Mouse (Mus musculus): Measurements from ENCODE around the gene Ttll11.
A peak's percentile ranks its signal among the peaks of the same experiment; 100 is the strongest.

The Ttll11 gene

DNA sequence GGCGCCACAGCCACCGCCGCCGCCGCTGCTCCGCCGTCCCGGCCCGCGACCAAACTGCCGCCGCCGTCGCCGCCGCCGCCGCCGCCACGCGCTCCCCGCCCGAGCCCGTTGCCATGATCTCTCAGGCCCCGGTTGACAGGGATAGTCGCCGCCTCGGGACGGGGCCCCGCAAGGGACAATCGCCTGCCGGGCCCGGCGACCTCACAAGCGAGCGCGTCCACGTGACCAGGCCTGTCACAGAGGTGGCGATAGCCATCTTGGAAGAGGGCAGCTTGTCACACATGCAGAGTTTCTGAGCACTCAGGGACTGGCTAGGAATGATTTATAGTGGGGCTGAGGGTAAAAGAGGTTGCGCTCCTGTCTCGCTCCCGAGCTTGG, at the start of gene Ttll11:
TSS of gene Ttll11 (minus strand) at position 270 of the 378 bp plus-strand sequence.
- peak; percentile 92 to 94 for DNase-seq (ENCODE audit: low spot score in 2 of 2)

DNA sequence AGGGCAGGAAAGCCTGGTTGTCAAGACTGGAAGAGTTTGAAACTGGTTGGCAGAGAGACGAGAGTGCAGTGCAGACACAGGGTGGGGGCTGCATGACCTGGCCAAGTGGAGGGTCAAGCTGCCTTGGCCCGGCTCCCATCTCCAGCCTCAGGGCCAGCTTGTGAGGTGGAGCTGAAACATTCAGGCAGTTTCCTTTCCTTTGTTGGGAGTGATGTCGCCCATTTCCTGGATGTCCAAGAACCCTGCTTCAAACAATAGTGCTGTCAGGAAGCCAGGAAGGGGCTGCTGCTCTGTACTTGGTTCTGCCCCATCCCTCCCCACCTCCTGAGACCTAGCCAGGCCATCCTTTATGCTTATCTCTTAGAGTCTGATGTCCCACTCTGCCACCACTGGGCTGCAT, 43.6 kb upstream of the Ttll11 start:
- no peak for DNase-seq (ENCODE audit: low spot score in 2 of 2)

DNA sequence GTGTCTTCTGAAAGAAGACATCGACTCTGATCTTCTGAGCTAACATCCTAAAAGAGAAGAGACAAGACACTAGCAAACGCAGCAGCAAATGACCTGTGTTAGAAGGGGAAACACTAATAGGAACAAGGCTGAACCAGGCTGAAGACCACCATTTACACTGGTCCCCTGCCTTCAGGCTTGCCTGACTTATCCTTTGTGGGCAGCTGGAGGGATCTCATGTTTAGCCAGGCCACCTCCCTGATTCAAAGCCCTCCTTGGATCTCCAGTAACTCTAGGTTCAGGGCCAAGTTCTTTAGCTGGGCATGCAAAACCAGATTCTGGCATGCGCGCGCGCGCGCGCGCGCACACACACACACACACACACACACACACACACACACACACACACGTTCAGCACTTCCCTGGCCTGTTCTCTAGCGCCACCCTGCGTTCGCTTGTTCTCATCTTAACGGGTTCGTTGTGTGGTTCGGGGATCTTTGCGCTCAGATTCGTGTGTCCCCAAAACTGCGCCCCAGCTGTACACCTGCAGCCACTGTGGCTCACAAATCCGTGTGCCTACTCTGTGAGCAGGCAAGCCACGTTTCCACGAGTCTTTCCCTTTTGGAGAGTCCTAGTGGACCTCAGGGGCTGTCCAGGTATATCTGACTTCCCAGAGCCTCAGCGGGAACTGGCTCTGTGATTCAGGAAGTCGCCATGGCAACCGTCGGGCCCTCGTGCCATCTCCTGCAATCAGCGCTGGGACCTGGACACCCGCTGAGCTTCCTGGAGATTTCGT, 41.9 kb upstream of the Ttll11 start:
- DNase-seq (ENCODE audit: low spot score in 2 of 2): peak; percentile 84 to 89

DNA sequence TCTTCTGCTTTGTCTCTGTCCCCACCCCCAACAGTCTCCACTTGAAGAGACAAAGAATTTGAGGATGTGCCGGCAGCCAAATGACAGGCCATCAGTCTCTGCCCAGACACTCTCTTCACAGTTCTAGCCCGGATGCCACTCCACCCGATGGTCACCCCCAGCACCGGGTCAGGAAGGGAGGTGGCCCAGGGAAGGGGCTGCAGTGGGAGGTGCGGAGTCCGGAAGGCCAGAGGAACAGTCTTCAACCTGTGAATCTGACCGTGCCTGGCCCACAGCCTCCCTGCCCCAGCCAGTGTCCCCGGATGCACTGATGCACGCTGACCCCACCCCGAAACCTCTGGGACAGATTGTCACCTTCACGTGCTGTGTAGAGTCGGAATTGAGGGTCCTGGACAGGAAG, 33.3 kb upstream of the Ttll11 start:
- no peak for DNase-seq (ENCODE audit: low spot score in 2 of 2)

DNA sequence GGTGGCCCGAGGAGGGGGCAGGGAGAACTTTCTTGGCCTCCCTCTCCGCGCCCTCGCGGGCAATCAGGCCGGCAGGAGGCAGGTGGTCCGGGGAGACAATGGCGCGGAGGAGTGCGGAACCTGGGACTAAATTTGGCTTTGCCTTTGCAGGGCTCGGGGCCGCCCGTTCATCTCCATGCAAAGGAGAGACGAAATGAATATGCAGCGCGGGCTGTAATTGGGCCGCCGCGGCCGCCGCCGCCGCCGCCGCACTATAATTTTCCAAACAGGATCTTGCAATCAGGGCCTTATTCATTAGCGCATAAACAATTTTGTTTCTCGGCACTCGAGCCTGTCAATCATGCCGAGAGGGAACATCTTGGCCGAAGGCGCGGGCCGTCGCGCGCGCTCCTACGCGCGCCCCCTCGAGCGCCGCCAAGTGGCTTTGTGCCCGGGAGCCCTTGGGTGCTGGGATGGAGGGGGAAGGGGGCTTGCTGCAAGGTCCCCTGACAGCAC, 31.7 kb upstream of the Ttll11 start:
- DNase-seq (ENCODE audit: low spot score in 2 of 2): peak in 1 of 2 experiments; percentile 59

DNA sequence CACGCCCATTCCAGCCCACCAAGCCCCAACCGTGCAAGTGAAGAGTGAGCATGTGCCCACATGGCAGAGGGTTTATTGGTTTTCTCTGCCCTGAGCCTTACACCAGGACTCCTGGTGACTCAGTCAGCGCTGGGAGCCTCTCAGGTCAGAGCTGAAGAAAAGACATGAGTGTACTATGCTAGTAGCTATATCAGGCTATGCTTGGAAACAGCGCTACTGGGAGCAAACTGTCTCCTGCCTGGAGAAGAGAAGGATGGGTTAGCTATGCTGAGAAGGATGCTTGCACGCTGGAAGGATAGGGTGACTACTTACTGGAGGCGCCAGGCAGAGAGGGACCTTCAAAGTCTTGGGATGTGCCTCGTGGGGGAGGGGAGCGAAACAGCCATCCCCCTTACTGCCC, 30.9 kb upstream of the Ttll11 start:
- no peak for DNase-seq (ENCODE audit: low spot score in 2 of 2)

DNA sequence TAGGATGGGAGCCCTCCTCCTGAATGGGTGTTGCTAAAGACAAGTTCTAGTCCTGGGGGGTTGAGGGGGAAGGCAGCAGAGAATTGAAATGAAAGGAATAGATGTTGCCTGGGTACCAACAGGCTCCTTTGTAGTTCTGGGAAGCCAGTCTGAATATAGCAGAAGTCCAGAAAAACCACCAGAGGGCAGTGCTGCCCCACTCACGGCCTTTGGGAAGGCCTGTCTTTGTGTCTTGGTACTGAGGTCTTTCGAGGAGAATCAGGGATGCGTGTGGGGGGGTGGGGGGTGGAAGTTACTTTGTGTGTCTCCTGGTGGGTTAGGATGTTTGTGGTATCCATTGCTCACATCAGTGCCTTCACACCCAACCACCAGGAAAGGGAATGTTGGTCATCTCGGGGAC, 29.7 kb upstream of the Ttll11 start:
- peak in 1 of 2 experiments; percentile 54 for DNase-seq (ENCODE audit: low spot score in 2 of 2)

DNA sequence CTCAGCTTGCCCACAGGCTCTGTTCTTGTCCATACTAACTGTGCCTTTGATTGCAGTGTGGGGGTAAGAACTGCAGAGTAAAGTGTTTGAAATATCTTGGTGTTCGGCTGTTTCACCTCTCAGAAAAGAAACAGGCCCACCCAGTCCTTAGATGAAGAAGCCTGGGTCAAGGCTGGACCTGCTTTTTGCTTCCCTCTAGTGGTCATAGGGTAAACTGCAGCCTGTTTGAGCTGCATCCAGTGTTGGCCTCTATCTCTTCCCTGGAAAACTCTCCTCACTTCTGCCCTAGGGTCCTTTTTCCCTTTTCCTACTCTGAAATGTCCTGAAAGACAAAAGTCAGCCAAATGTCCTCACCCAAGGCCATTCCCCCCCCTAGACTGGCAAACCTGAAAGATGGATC, 28.4 kb upstream of the Ttll11 start:
- peak in 1 of 2 experiments; percentile 48 for DNase-seq (ENCODE audit: low spot score in 2 of 2)

DNA sequence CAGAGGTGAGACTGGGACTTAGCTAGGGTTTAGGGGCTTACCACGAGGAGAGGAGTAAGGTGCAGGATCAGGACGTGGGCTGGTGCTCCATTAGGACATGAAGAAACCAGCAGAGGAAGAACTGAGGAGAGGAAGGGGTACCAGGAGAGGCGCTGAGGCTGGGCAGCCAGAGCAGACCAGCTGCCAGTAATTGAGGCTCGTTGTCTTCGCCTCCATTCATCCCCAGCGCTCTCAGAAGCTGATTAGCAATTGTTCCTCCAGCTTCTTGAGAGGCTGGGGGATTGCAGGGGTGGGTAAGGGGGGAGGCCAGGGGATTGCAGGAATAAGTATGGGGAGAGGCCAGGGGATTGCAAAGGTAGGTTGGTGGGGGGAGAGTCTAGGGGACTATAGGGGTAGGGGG, 22.5 kb upstream of the Ttll11 start:
- DNase-seq (ENCODE audit: low spot score in 2 of 2): no peak

DNA sequence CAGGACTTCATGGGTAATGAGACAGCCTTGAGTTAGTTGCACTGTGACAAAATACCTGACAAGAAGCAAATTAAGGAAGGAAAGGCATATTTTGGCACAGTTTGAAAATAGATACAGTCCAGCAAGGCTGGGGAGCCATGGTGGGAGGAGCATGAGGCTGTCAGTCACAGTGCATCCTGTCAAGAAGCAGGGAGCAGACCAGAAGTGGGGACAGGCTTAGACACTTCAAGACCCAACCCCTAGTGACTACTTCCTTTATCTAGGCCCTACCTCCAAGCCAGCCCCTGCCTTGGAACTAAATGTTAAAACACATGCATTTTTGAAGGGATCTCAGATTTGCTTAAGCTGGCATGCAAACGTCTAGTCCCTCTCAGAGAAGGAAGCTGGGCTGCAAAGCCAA, 20.7 kb upstream of the Ttll11 start:
- no peak for DNase-seq (ENCODE audit: low spot score in 2 of 2)

DNA sequence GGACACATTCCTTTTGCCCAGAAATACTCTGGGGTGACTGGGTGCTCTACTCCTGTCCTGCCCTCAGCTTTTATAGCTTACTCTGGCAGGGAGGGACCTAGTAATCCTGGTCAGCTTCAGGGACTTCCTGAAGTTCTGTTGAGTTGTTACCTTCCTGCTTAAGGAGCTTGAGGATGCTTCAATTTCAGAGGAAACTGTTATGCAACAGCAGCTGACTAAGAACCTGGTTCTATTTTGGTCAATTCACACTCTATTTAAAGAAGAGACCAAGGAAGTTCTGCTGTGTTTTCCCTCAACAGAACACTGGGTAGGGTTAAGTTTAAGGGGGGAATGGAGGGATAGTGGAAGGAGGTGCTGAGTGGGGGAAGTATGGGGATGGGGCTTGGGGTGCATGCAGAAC, 19.5 kb upstream of the Ttll11 start:
- DNase-seq (ENCODE audit: low spot score in 2 of 2): no peak

DNA sequence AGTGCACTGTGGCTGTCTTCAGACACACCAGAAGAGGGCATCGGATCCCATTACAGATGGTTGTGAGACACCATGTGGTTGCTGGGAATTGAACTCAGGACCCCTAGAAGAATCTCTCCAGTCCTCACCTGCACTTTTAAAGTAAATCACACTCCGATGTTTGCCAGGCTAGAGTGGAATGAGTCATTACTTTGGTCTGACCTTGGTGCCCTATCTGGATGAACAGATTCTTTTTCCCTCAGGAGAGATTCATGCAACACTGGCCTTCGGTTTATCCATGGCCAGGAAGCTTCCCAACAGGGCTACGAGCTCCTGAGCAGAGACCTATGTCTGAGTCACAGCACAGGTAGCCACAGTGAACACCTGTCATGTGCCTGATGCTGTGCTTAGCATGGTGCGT, 18.7 kb upstream of the Ttll11 start:
- no peak for DNase-seq (ENCODE audit: low spot score in 2 of 2)

DNA sequence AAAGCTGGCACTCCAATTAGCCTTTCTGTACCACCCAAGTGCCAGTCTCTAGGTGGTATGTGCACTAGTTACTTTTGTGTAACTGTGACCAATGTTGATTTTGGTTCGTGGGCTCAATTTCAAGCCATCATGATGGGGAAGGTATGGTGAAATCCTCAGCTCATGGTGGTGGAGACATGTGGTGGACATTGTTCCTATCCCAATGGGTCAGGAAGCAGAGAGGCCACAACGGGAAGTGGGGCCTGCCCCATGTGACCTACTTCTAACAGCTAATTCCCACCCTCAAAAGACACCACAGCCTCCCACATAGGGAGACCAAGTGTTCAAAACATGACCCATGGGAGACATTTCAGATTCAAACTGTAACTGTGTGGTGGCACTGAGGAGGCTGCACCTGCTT, 17.0 kb upstream of the Ttll11 start:
- no peak for DNase-seq (ENCODE audit: low spot score in 2 of 2)

DNA sequence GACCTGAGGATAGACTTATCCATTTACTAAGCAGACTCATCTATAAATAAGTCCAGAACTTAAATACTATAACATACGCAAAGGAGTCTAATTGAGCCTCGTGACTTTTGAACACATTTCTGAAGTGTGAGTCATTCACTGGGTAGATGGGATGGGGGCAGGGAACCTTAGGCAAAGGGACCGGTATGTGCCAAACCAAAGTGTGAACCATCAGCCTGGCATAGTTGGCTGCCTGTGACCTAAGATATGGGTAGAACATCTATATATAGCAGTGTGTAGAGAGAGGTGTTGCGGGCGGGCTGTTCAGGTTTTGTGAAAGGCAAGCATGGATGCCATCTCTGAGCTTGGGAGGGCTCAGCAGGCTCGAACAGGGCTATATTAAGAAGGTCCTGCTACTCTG, 14.6 kb upstream of the Ttll11 start:
- no peak for DNase-seq (ENCODE audit: low spot score in 2 of 2)

DNA sequence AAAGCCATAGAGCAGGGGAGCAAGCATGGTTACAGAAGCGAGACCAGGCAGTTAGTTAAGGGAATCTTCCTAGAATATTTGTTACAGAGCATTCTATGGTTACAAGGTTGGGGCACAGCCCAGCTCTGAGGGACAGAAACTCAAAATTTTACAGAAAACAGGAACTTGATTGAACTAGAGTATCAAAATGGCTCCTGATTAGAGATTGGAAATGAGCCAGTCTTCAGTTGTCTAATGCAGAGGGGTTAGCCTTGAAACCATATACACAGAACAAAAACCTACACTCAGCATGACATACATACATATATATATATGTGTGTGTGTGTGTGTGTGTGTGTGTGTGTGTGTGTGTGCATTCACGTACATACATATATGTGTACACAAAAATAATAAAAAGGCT, 13.8 kb upstream of the Ttll11 start:
- DNase-seq (ENCODE audit: low spot score in 2 of 2): no peak

DNA sequence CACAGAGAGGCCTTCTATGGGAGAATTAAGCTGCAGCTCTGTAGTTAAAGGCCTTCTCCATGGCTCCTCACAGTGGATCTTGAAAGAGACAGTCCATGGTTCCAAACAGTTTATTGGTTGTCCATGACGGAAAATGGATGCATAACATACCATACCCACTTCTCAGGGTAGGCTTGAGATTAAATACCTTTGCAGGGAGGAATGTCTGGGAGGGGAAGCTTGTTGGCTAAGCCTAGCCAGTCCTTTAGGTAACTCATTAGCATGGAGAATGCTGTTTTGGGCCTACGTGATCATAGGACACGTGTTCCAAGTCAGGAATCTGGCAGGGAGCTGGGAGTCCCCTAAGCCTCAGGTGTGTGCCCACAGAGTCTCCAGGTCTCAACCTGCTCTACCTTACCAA, 12.5 kb upstream of the Ttll11 start:
- no peak for DNase-seq (ENCODE audit: low spot score in 2 of 2)

DNA sequence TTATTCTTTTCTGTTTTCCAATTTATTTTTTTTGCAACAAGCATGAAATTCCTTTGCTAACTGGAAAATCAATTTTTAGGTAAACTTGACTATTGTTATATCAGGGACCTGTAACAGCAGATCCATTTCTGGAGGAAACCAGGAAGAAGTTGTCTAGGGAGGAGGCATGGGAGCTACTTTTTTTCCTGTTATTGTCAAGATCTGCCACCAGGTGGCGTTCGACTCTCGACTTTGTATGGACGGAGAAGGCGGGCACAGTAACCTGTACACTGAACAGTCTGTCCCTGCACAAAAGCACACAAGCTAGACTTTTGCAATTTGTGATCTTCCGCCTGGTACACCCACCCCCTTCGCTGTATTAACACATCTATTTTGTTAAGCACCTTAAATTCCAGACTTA, 4.2 kb upstream of the Ttll11 start:
- DNase-seq (ENCODE audit: low spot score in 2 of 2): peak; percentile 63 to 78

DNA sequence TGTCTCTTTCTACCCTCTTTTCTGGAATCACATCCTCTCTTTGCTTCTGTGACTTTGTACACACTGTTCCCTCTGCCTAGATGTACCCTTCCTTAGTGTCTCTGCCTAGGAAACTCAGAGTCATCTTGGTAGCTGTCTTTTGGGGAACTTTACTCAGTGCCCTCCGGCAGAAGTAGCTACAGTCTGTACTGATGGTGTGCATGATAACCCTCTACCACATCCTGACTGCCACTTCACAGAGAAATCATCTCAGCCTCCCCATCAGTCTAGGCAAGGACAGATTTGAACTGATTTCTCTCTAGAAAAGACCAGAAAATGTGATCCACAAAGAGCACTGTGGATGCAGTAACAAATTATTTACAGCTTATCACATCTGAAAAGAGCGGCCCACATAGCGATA, 2.2 kb upstream of the Ttll11 start:
- no peak for DNase-seq (ENCODE audit: low spot score in 2 of 2)

DNA sequence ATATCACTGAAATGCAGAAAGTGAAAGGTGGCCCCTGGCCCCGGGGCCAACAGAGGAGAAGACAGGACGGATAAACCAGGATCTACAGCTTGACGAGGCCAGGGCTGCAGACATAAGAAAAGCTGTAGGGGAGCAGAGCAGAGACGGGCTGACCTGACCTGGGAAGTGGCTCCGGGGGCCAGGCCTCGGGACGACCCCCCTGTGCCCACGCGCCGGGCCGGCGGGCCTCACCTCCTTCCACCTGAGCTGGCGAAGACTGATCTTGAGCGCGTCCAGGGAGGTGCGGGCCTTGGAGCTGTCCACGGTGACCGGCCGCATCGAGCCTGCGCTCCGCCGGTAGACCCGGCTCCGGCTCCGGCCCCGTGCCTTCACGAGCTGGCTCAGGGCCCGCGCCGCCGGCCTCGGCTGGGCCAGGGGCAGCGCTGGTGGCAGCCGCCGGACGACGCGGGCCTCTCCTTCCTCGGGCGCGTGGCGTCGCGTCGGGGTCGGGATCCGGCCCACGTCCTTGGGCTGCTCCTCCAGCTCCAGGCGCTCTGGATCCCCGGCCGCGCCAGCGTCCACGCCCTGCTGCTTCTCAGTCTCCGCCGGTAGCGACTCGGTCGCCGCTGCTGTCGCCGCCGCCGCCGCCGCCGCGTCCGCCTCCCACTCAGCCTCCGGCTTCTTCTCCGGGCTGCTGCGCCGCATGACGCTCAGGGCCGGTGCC, 621 bp downstream of the Ttll11 start:
- peak in 1 of 2 experiments; percentile 40 for DNase-seq (ENCODE audit: low spot score in 2 of 2)

DNA sequence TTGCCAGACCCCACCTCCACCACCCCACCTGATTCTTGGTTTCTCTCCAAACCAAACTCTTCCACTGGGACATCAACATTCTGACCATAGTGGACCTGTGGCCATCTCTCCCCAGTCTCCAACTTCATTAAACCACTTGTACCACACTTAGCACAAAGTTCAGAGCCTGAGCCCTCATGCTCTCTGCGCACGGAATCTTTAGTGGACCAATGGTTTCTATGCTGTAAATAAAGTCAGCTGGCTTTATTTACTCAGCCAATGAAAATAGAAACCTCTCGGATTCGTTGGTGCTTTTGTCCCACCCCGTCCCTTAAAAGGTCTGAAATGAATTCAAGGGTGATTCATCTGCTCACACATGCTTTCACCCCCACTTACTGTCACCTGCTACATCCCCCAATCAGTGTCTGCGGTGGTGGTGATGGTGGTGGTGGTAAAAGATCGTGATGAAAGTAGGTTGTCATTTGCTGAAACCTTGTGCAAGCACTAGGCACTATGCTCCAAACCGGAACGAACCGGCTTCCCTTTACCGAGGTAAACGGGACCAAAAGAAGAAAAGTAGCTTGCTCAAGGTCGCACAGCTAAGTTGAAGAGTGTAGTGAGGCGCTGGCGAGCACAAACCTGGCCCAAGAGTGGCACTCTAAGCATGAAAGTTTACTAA, 1.3 kb downstream of the Ttll11 start:
- peak; percentile 37 to 47 for DNase-seq (ENCODE audit: low spot score in 2 of 2)

DNA sequence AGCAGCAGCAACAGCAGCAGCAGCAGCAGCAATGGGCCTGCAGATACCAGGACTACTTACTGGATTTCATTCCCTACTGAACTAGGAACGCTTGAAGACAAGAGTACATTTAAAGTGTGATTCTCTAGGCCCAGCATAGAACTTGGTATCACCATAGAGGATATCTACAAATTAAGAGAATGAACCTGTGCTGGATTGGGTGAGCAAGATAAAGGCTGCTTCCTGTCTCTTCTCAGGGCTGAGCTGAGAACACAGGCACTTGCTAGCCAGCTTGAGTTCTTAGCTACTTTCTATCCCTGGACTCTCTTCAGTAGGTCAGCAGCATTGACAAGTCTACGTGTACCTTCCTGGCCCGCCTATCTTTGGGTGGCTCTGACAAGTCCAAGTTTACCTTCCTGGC, 2.0 kb downstream of the Ttll11 start:
- DNase-seq (ENCODE audit: low spot score in 2 of 2): no peak

DNA sequence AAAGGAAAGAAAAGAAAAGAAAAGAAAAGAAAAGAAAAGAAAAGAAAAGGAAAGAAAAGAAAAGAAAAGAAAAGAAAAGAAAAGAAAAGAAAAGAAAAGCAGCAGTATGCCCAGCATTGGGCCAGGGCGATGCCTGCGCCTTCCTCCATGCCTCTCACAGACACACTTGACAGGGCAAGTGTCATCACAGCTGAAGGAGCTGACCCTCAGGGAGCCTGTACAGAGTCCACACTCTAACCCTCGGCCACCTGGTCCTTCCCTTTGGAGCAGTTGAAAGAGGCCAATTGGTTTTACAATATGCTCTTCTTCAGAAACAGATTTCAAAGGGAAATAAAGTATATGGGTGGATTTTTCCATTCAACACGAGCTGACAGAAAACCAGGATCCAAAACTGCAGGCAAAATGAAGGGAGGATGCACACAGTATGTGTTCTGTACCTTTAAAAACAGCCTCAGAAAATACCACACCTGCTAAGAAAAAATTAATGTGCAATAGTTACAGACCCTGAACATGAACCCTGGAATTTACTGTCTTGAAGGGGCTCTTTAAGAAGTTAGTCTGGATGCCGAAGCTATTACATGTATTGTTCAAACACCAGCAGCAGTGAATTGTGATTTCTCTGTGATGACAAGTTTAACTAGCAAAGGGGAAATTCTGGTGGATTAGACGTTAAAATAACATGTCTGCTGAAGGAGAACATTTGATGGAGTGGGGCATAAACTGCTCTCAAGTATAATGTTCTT, 7.3 kb downstream of the Ttll11 start:
- DNase-seq (ENCODE audit: low spot score in 2 of 2): no peak
